Mouse (Mus musculus) retina, embryonic 14.5 days (tissue): ENCODE results near the gene Kif5a.

Experiments used
- DNase-seq: peaks from one replicate; pipeline ENCODE4 v3.0.0-alpha.2; 2015; ENCODE audit warnings: low spot score

Kif5a gene

DNA sequence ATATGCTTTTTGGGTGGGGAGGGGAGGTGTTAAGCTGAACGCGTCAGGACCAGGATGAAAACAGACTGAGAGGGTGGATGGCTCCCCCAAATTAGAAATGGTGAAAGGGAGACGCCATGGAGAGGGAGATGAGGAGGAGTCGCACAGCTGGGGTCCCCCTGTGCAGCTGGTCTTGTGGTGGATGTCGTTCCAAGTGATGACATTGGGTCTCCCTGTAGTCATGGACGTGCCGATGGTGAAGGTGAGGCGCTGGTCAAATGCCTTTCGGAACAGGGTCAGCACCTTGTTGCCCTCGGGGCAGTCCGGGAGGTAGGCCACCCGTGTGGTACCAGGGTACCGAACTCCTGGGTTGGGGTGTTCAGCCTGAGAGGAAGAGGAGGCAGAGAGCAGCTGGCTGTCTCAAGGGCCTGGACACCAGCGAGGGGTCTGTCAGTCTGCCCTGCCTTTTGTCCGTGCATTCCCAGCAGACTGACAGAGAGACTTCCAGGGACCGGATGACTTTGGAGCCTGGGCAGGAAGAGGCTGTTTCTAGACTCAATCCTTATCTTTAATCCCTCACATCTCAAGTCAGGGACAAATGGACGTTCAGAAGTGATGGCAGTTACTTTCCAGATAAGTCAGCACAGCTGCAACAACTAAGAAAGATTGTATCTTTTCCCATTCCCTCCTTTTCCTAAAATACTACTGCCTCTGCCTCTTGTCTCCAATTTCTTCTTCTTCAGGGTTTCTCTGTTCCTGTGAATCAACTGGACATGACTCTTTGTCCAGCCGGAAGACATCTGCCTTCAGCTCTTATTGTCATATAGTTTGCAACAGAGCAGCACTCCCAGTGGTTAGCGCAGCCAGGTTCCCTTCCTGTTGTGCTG is 71.7 kb downstream of the Kif5a start:
- DNase-seq = no peak

DNA sequence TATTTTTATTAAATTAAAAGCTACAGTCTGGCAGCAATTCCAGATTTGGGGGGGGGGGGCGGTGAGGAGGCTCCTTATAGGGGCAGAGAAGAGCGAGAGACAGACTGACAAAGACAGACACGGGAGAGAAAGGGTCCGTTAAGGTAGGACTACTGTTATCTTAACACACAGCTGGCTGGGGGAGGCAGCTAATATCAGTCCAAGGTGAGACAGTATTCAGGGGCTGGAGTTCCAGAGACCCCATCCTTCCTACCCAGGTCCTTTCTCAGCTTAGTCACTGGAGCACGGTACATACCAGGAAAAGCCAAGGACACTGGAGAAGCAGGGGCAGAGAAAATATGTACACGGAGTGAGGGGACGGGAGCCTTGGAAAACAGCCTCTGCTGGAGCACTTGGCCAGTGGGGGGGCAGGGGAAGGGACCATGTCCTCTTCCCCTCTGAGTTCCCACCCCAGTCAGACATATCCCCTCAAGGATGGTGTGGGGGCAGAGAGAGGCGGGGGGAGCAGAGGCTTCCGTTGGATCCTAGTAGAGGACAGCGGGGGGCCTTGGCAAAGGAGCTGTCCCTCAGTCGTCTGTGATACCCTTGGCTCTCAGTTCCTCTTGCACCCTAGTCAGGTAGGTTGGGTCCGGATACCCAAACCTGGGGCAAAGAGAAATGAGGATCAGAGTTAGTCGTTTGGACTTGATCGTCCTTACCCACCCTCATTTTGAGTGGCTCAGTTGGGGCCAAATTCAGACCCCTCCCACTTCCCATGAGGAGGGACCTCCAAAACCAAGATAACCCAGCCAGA is 72.6 kb downstream of the Kif5a start:
- no peak for DNase-seq

DNA sequence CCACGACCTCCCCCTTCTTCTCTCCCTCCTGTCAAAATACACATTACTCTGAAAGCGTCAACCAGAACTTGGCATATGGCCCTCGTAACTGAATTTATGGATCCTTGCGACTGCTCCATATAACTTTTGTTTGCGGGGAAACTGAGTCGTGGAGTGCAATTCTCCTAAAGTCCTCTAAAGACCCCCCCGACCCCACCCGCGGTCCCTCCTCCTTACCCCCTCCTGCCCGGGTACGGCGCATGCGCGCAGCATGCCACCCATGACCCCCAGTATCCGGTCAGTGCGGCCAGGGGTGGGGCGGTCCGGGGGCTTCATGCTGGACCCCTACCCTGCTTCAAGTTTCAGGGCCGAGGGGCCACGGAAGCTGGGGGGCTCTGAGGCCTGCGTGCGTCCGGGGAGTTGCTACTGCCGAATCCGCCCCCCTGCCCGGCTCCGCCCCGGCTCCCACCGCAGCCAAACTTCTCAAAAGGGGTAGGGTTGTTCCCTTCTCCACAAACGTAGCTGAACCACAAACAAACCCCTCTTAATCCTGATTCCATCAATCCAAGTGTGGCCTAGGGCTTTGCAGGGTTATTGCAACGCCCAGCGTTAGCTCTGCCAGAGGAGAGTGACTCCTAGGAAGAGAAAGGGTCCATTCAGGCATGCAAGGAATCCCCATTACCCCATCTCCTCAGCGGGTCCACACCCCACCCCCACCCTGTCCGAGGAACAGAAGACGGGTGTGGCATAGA is 73.3 kb downstream of the Kif5a start, which contains the start of gene Arhgef25:
Gene Arhgef25, minus strand, starts transcription at position 433 of the 731 bp plus-strand sequence.
- DNase-seq = peak; percentile 69

DNA sequence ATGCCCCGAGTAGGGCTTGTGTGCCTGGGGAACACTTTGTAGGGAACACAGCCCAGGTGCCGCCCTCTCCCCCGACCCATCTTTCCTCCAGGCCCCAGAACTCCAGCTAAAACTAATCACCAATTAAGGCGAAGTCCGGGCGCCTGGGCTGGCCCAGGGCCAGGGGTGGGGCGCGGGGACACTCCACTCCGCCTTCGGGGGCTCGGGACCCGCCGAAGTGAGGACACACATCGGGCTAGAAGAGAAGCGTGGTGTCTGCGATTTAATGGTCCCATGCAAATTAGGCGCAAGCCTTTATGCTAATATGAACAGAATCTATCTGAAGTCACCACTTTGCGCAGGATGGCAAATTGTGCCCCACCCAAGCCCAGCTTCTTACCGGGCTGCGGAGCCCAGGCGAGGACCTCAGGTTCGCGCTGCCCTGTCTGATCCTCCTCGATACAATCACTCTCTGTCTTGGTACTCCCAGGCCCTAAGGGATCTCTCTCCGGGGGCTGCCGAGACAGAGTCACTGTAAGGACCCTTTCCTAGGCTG is 74.0 kb downstream of the Kif5a start:
- DNase-seq = peak; percentile 62

DNA sequence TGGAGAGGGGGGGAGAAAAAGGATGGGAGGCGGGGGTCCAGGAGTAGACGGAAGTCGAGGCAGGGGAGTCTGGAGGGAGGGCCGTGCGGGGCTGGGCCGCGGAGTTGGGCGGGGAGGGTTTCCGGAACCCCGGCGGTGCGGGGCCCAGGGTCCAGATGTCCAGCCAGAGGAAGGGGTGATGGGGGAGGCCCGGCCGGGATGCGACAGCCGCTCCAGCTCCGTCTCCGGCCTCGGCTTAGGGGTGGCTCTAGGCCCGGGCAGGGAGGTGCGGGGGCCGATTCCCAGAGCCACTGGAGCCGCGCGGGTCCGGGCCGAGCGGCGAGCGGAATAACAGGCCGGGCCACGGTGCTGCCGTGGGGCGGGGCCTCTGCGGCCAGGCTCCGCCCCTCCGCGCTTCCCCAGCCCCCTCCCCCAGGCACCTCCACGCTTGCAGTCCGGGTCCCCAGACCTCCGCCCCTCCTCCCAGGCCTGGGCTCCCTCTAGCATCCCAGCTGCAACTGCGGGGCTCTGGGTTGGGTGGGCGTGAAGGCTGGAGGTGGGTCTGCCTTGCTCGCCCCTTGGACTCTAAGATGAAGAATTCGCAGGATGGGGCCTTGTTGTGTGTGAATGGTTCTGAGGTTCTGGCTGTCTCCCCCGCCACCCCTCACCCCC is 74.6 kb downstream of the Kif5a start:
- peak; percentile 85 for DNase-seq

DNA sequence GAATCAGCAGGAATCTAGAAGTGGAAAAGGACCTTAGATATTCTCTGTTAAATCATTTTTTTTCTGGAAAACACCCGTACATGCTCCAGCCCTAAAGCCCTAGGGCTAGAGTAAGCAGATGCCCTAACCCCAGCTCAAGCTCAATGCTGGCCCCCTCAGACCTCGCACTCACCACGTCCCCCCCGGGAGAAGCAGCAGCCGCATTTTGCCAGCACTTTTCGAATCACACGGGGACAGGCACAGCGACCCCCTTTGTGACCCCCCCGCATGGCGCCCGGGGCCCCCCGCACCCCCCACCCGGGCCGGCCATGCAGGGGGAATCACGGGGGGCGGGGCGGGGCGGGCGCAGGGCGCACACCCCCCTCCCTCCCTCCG is 75.1 kb downstream of the Kif5a start:
- DNase-seq = no peak

DNA sequence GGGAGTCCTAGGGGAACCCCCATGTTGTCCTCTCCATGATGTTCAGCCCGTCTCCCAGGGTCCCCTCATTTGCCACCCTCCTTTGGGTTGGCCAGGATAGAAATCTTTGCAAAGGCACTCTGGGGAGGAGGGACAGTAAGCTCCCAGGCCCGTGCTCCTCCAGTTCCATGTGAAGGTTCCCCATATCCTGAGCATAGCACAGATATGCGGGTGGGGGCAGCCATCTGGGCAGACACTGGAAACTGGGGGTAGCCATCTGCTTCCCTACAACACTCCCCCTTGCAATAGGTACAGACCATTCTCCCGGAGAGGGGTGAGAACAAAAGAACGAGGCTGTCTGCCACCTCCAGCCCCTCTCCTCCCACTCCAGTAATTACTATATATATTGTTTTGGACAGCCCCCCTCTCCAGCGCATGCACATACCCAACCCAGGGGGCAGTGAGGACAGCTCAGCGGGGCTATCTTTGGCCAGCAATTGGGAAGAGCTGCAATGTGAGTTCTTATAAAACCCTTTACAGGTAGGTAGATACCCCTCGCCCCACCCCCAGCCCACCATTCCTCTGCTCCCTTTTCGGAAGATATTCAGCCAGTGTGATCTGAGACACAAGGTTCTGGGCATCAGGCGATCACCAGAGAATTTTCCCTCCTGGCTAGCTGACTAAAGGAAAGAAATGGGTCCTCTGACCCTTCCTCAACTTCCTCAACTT is 75.6 kb downstream of the Kif5a start:
- no peak for DNase-seq

DNA sequence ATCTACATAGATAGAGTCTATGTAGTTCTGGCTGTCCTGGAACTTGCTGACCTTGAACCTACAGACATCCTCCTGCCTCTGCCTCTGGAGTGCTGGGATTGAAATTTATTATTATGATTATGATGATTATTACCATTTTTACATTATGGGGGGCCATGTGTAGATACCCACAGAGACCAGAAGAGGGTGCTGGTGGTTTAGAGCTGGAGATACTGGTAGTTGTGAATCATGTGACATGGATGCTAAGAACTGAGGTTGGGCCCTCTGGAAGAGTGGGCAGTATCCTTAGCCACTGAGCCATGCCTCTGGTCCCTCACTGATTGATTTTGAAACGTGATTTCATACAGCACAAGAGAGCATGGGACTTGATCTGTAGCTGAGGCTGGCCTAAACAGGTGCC is 76.7 kb downstream of the Kif5a start:
- no peak for DNase-seq

DNA sequence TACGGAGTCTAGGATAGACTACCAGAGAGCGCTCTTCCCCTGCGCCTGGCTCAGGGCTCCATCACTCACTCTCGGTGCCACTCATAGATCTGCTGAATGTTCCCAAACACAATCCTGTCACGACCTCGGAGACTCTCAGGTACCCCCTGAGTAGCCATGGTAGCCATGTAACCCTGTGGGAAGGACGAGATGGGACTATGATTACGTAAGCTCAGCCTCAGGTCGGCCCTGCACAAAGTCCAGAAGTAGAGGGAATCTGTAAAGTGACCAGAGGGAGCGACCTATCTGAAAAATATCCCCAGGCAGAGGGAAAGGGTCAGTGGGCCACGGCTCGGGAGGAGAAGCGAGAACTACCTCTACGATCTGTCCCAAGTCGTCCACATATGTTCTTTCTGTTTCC is 77.6 kb downstream of the Kif5a start:
- no peak for DNase-seq

DNA sequence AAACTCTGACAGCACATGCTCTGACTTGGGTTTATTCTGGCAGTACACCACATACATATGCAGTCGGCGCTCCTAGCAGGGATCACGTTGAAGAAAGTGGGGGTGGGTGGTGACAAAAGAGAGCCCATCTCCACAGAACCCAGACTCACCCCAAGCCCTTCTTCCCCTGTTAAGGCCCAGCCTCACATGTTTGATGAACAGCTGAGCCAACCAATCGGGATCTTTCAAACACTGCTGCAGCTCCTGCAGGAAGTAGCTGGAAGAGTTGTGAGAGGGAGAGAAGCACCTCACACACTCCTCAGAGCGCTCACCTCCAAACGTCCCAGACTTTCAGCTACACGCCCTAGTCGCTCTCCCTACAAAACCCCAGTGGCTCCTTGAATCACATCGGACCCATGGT is 78.0 kb downstream of the Kif5a start:
- DNase-seq = peak; percentile 73

DNA sequence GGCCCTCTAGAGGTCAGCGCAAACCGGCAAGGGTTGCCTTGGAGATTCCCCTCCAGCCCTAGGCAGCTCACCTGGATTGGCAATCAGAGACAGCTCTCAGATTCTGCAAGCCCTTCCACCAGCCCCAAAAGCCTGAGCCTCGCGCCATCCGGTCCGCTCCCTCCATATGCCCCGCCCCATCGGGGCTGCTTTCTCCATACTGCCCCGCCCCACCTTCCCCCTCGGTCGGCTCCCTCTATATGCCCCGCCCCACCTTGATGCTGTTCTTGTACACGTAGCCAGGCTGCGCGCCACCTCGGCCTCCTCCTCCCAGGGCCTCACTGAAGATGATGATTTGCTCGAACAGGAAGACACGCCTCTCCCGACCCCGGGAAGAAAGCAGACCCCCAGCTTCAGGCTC is 79.4 kb downstream of the Kif5a start:
- peak; percentile 35 for DNase-seq

DNA sequence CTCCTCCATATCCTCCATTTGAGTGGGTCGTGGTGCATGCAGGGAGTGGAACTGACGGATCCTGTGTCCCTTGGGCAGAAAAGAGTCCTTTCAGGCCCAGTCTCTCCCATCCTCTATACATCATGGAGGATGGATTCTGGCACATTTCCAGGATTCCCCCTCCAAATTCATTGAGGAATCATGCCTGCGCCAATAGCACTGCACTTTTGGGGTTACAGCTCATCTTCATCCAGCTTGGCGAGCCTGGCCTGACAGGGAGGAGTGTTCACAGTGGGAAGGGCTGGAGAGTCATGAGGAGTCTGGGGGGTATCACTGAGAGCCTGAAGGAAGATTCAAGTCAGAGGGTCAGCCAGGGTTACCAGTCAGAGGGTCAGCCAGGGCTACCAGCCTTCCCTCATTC is 80.5 kb downstream of the Kif5a start:
- no peak for DNase-seq

DNA sequence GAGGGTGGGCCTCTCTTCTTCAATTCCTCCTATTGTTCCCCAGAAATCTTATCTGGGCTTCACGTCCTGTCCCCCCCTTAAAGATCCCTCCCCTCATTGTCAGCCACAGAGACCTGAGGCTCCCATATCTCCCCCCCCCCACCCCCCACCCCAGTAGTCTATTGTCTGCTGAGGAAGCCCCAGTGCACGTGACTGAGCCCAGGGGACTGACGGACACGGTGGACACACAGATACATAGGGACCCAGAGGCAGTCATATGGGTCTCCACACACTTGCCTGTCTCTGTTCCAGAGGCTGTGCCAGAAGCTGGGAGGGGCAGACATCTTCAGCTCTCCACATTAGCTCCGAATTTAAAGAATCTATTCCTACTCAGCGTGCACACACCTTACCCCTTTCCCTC is 81.6 kb downstream of the Kif5a start:
- no peak for DNase-seq

DNA sequence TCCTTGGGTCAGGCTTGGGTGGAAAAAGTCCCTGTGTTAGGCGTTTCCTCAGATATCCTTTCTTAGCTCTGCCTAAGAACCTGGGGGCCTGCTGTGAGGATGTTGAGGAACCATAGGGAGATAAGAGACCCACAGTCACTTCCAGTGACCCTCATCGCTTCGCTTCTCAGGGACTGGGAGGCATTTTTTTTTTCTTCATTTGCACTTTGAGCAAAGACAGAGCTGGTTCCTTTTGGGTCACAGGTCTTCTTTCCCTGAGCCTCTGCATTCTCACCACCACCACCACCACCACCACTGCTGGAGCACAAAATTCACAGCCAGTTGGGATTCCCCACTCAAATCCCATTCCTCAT is 82.5 kb downstream of the Kif5a start:
- no peak for DNase-seq

DNA sequence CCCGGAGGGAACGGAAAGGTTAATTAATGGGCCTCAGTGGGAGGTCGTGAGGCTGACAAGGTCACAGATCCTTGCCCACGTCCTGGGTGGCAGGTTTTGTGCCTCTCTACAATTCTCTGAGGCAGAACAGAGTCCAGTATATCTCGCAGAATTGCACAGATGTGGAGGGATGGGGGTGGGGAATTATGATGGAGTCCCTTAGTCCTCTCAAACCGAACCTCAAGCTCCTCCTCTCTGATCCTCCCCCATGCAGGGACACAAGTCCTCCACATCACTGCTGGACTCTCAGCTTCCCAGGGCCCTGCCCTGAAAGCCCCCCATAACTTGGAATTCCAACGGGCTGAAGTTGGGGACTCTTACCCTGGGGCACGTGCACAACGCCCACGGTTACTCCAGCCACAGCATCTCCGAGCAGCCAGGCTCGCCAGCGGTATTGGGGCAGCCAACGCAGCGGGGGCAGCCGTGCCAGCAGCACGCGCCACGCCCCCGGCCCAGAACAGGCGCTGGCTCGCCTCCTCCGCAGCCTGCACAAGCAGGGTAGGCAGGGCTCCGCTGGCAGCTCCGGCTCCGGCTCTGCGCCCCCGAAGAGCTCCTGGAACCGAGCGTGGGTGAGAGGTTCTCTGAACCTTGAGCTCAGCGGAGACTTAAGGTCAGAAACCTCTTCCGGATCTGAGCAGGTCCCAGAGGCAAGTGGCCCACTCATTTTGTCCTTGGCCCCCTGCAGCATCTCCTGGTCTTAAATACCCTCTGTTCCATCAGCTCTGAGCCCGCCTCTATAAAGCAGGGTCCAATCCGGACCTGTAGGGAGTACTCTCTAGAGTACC is 83.1 kb downstream of the Kif5a start, which contains the start of gene Slc26a10:
Gene Slc26a10, minus strand, starts transcription at position 775 of the 824 bp plus-strand sequence.
- DNase-seq = peak; percentile 37

DNA sequence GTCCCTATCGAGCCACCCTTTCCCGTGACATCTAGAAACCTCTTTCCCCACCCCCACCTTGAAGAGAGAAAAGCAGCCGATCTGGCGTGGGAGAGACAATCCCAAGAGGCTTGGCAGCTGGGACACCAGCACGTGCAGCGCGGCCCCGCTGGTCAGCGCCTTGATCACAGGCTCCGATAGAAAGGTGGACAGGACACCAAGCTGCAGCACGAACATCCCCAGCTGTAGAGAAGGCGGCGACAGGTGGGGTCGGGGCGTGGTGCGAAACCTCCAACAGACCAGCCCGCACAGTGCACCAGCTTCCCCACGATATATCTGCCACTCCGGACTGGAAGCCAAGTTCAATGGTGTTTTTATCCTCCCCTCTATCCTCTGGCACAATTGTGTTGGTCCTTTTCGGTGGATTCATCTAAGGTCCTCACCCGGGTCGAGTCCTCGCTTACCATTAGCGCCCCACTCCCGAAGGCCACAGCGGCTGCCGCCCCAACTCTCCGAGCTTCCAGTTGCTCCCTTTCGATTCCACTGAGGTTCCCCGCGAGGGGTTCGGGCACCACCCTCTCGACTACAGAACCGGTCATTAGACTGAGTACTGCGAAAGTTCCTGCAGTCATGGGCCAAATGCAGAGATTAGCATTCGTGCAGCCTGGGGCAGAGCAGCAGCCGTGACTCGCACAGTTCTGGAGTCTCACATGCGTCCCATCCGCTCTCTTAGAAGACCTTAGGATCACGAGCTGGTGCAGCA is 84.7 kb downstream of the Kif5a start:
- no peak for DNase-seq

DNA sequence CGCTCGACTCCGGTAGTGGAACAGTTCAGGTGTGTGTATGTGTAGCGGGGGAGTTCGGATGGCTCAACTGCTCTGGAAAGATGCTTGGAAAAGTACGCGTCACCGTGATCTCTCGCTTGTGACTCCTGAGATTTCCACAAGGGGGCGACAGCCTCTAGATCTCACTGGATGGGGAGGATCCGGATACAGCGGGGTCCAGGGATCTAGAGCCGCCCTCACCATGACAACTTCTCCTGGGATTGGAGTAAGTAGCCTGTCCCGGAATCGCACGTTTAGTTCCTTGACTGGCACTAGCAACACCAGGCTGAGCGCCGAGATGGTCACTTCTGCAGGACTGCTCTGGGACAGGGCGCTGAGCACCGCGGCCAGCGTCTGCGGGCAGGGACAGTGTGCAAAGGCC is 85.4 kb downstream of the Kif5a start:
- DNase-seq = peak; percentile 96

DNA sequence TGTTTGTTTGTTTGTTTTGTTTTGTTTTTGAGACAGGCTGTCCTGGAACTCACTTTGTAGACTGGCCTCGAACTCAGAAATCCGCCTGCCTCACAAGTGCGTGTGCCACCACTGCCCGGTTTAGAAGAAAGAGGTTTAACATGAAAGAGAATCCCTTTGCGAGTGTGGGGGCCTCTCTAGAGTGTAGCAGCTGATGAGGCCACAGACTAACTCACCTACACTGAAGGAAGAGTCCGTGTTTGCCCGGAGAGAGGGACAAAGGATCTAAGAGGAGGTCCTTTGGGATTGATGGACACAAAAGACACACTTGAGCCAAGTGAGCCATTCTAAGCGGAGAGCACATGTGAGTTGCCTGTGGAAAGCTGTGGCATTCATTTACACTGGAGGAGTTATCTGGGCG is 85.9 kb downstream of the Kif5a start:
- no peak for DNase-seq

DNA sequence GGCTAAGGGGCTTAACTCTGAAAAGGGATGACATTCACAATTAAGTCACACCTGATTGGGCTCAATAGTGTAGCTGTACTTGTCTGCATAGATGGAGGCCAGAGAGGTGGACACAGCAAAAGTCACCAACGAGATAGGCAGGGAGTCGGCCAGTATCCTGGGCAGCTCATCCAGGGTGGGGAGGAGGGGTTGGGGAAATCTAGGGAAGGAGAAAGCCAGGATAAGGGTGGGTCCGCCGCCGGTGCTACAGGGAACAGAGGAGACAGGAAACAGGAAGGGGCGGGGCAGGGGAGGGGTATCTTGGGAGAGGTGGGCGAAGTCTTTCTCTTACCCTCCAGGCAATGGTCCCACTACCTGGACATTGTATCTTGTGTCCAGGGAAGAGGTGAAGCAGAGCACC is 86.4 kb downstream of the Kif5a start:
- DNase-seq = no peak

DNA sequence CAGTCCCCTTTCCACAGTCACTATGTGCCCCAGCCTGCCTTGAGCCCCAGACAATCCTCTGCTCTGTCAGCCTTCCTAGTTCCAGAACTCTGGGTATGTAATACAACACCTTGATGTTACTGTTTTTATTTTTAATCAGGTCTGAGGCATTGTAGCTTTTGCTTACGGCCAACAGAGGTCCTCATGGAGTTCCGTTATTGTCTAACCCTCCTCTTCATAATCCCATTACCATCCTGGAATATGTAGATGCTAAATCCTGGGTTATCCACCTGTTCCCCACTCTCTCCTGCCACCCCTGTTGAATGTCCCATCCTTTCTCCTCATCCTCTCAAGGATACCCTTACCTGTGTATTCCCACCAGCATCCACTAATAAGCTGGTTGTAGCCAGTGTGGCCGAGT is 86.9 kb downstream of the Kif5a start:
- DNase-seq = no peak
